9 mouse cellular contexts compared by ENCODE assay signal in the genomic region with DNA sequence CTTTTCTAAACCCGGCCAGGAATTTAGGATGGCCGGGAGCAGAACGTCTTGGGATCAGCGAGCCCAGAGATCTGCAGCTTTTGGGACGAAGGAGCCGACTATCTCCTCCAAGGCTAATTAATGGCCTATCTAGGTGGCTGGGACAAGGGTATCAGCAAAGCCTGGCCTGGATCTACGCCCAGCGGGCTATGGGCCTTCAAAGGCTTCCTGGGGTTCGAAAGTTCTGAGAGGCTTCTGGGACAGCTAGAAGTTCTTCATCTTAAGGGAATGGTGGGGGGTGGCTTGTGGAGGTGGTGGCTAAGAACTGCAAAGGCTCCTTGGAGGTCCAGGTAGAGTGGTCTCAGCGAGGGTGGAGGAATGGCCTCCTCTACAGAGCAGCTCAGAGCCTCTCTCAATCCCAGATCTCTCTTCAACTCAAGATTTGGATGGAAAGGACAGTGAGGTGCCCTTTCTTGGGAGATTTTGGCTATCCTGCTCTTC. TPM values are rescaled to one million over a fixed set of nuclear protein-coding genes. Genes with fewer than 3 reads are reported as not detected.
DNase-seq lines count a peak whose midpoint lies in the region; ATAC-seq and TF ChIP-seq lines count a peak whose summit lies in the region.
"Had no signal": no experiment of that assay in that cellular context is flagged by ENCODE, and none has a peak within 500 bp of the region (broad histone marks: within the 10 kb centered on the region; RNA-seq: fewer than 3 reads in every experiment).

No protein-coding gene starts in this region.

- no peak for DNase-seq in spleen, adult 2 months (ENCODE audit: low read depth in 1 of 2, low spot score in 2 of 2)
- DNase-seq in spleen, adult 12 weeks (ENCODE audit: low spot score): no peak
- DNase-seq in embryonic facial prominence, embryonic 14.5 days (ENCODE audit: low spot score): peak; percentile 76
- peak; percentile 76 to 85 for DNase-seq in kidney, postnatal 4 days
- DNase-seq in right cerebral cortex, postnatal 14 days: no peak

- H3K27me3 ChIP-seq in spleen, adult 2 months (ENCODE audit: control insufficient read depth, insufficient read depth, low read length): peaks cover 37% of the 10 kb centered on the region
- no peaks in the 10 kb centered on the region for H3K27me3 ChIP-seq in embryonic facial prominence, embryonic 14.5 days (replicated peaks; ENCODE audit: control insufficient read depth, insufficient read depth, low read length)
- H3K27me3 ChIP-seq in heart, embryonic 16.5 days (ENCODE audit: control insufficient read depth, insufficient read depth, low read length): peaks cover 12% of the 10 kb centered on the region; the same call in 1 of the 2 replicates
- H3K27me3 ChIP-seq in midbrain, embryonic 15.5 days (replicated peaks): peaks cover 4% of the 10 kb centered on the region

- H3K4me1 ChIP-seq in spleen, adult 2 months (ENCODE audit: control insufficient read depth, insufficient read depth, insufficient read length): no peaks in the 10 kb centered on the region; the same call in 1 of the 2 replicates
- H3K4me1 ChIP-seq in embryonic facial prominence, embryonic 14.5 days (ENCODE audit: control insufficient read depth, insufficient read depth, low read length): peaks cover 16% of the 10 kb centered on the region
- peaks cover 18% of the 10 kb centered on the region for H3K4me1 ChIP-seq in heart, embryonic 16.5 days (ENCODE audit: control insufficient read depth, insufficient read depth, low read length)
- H3K4me1 ChIP-seq in midbrain, embryonic 15.5 days: peaks cover 43% of the 10 kb centered on the region

- peak overlapping the region; percentile 69 for H3K9ac ChIP-seq in embryonic facial prominence, embryonic 14.5 days (ENCODE audit: low read depth, low read length)
- H3K9ac ChIP-seq in heart, embryonic 16.5 days (ENCODE audit: low read length): peak overlapping the region; percentile 81
- peak overlapping the region; percentile 73 for H3K9ac ChIP-seq in midbrain, embryonic 15.5 days

- no peaks in the 10 kb centered on the region for H3K9me3 ChIP-seq in embryonic facial prominence, embryonic 14.5 days (ENCODE audit: control insufficient read depth, low read length)
- no peaks in the 10 kb centered on the region for H3K9me3 ChIP-seq in heart, embryonic 16.5 days (replicated peaks; ENCODE audit: control insufficient read depth, low read length)
- no peaks in the 10 kb centered on the region for H3K9me3 ChIP-seq in midbrain, embryonic 15.5 days
- H3K9me3 ChIP-seq: megakaryocyte, embryonic 14.5 days had no signal

- H3K27ac ChIP-seq in spleen, adult 2 months (ENCODE audit: insufficient read depth, low read length): peak overlapping the region; percentile 25; the same call in 1 of the 2 replicates
- H3K27ac ChIP-seq in embryonic facial prominence, embryonic 14.5 days (replicated peaks; ENCODE audit: low read depth, low read length): peak overlapping the region; percentile 98
- peak overlapping the region; percentile 93 for H3K27ac ChIP-seq in heart, embryonic 16.5 days (ENCODE audit: low read length)
- H3K27ac ChIP-seq in midbrain, embryonic 15.5 days: peak overlapping the region; percentile 80

- 36% methylated on average over 10 of the region's 10 CpGs for WGBS in spleen, adult 2 months
- WGBS in embryonic facial prominence, embryonic 14.5 days: under 1% methylated on average over 10 of the region's 10 CpGs
- 11% methylated on average over 10 of the region's 10 CpGs for WGBS in heart, embryonic 16.5 days
- 4% methylated on average over 10 of the region's 10 CpGs for WGBS in midbrain, embryonic 15.5 days

- ATAC-seq in embryonic facial prominence, embryonic 14.5 days (ENCODE audit: low read depth): no peak
- no peak for ATAC-seq in heart, embryonic 16.5 days (replicated peaks; ENCODE audit: extremely low read depth, insufficient read depth, low FRiP score)
- peak; percentile 10; the same call in 1 of the 2 replicates for ATAC-seq in midbrain, embryonic 15.5 days (replicated peaks)
- no peak for ATAC-seq in activated CD4-positive, CD25-positive, alpha-beta regulatory T cell, adult 4 months

- no peak for TF ChIP-seq POLR2A in spleen, adult 2 months (IDR thresholded peaks at IDR 0.05; ENCODE audit: low read depth, low read length)

- H3K4me3 ChIP-seq in spleen, adult 2 months (ENCODE audit: extremely low read depth, insufficient read depth, insufficient read length): no peak overlapping the region
- H3K4me3 ChIP-seq in embryonic facial prominence, embryonic 14.5 days (ENCODE audit: low read depth, low read length): peak overlapping the region; percentile 60
- H3K4me3 ChIP-seq in heart, embryonic 16.5 days (ENCODE audit: low read length): peak overlapping the region; percentile 70
- peak overlapping the region; percentile 64 for H3K4me3 ChIP-seq in midbrain, embryonic 15.5 days

- H3K36me3 ChIP-seq in spleen, adult 2 months (ENCODE audit: control insufficient read depth, insufficient read depth, low read length): no peaks in the 10 kb centered on the region
- H3K36me3 ChIP-seq in embryonic facial prominence, embryonic 14.5 days (ENCODE audit: control insufficient read depth, insufficient read depth, low read length): peaks cover 29% of the 10 kb centered on the region
- no peaks in the 10 kb centered on the region for H3K36me3 ChIP-seq in heart, embryonic 16.5 days (ENCODE audit: control insufficient read depth, insufficient read depth)
- no peaks in the 10 kb centered on the region for H3K36me3 ChIP-seq in midbrain, embryonic 15.5 days (replicated peaks)

- H3K4me2 ChIP-seq in embryonic facial prominence, embryonic 14.5 days (ENCODE audit: low read depth, low read length): peak overlapping the region; percentile 88
- H3K4me2 ChIP-seq in heart, embryonic 16.5 days (ENCODE audit: low read depth, low read length): peak overlapping the region; percentile 91
- H3K4me2 ChIP-seq in midbrain, embryonic 15.5 days: peak overlapping the region; percentile 95

- no peak for TF ChIP-seq CTCF in spleen, adult 2 months (IDR thresholded peaks at IDR 0.05; ENCODE audit: extremely low read depth, insufficient read depth, insufficient read length, insufficient replicate concordance)

RNA-seq across cellular contexts. Expression of a gene that starts 1.1 kb away (rescaled TPM):
- polyA plus RNA-seq in spleen, adult 2 months (2012; rRNA removed): 4.6 and 5.0 TPM in 2 replicates
- polyA plus RNA-seq in embryonic facial prominence, embryonic 14.5 days (2014; fragmentation: Nextera tagmentation; extraction: Ambion mirVana): 56.5 and 74.7 TPM in 2 replicates
- 9.7 and 14.4 TPM in 2 replicates for polyA plus RNA-seq in heart, embryonic 16.5 days (2015; fragmentation: Nextera tagmentation; extraction: Ambion mirVana)
- polyA plus RNA-seq in midbrain, embryonic 15.5 days (2015; fragmentation: Nextera tagmentation; extraction: Ambion mirVana): 8.4 and 10.8 TPM in 2 replicates
- polyA plus RNA-seq in activated CD4-positive, CD25-positive, alpha-beta regulatory T cell, adult 4 months (2017; shearing (Covaris generic)): not detected

RNA-seq across cellular contexts. Expression of a gene that starts 29.8 kb away (rescaled TPM):
- 2.5 and 3.0 TPM in 2 replicates for polyA plus RNA-seq in spleen, adult 2 months (2012; rRNA removed)
- polyA plus RNA-seq in embryonic facial prominence, embryonic 14.5 days (2014; fragmentation: Nextera tagmentation; extraction: Ambion mirVana): 15.6 and 19.5 TPM in 2 replicates
- 11.1 and 13.7 TPM in 2 replicates for polyA plus RNA-seq in heart, embryonic 16.5 days (2015; fragmentation: Nextera tagmentation; extraction: Ambion mirVana)
- 12.4 and 13.6 TPM in 2 replicates for polyA plus RNA-seq in midbrain, embryonic 15.5 days (2015; fragmentation: Nextera tagmentation; extraction: Ambion mirVana)
- polyA plus RNA-seq in activated CD4-positive, CD25-positive, alpha-beta regulatory T cell, adult 4 months (2017; shearing (Covaris generic)): under 1 TPM in 1 of 2 experiments, not detected in 1; 0.08 TPM

RNA-seq across cellular contexts. Expression of a gene that starts 35.4 kb away (rescaled TPM):
- polyA plus RNA-seq in spleen, adult 2 months (2012; rRNA removed): 38.8 and 48.4 TPM in 2 replicates
- 32.0 and 35.3 TPM in 2 replicates for polyA plus RNA-seq in embryonic facial prominence, embryonic 14.5 days (2014; fragmentation: Nextera tagmentation; extraction: Ambion mirVana)
- polyA plus RNA-seq in heart, embryonic 16.5 days (2015; fragmentation: Nextera tagmentation; extraction: Ambion mirVana): 17.8 and 20.8 TPM in 2 replicates
- 2.3 and 2.7 TPM in 2 replicates for polyA plus RNA-seq in midbrain, embryonic 15.5 days (2015; fragmentation: Nextera tagmentation; extraction: Ambion mirVana)
- 10 to 100 TPM; 94.3 to 99.3 TPM for polyA plus RNA-seq in activated CD4-positive, CD25-positive, alpha-beta regulatory T cell, adult 4 months (2017; shearing (Covaris generic))

RNA-seq across cellular contexts. Expression of a gene that starts 40.1 kb away (rescaled TPM):
- 16.3 and 17.3 TPM in 2 replicates for polyA plus RNA-seq in spleen, adult 2 months (2012; rRNA removed)
- 13.4 and 16.2 TPM in 2 replicates for polyA plus RNA-seq in embryonic facial prominence, embryonic 14.5 days (2014; fragmentation: Nextera tagmentation; extraction: Ambion mirVana)
- polyA plus RNA-seq in heart, embryonic 16.5 days (2015; fragmentation: Nextera tagmentation; extraction: Ambion mirVana): 15.3 and 17.5 TPM in 2 replicates
- 5.7 and 6.2 TPM in 2 replicates for polyA plus RNA-seq in midbrain, embryonic 15.5 days (2015; fragmentation: Nextera tagmentation; extraction: Ambion mirVana)
- under 1 TPM in 1 of 2 experiments, not detected in 1; 0.08 TPM for polyA plus RNA-seq in activated CD4-positive, CD25-positive, alpha-beta regulatory T cell, adult 4 months (2017; shearing (Covaris generic))

RNA-seq across cellular contexts. Expression of a gene that starts 58.3 kb away (rescaled TPM):
- 4.2 and 6.6 TPM in 2 replicates for polyA plus RNA-seq in spleen, adult 2 months (2012; rRNA removed)
- polyA plus RNA-seq in embryonic facial prominence, embryonic 14.5 days (2014; fragmentation: Nextera tagmentation; extraction: Ambion mirVana): 0.24 and 0.56 TPM in 2 replicates
- 0.59 and 0.66 TPM in 2 replicates for polyA plus RNA-seq in heart, embryonic 16.5 days (2015; fragmentation: Nextera tagmentation; extraction: Ambion mirVana)
- polyA plus RNA-seq in midbrain, embryonic 15.5 days (2015; fragmentation: Nextera tagmentation; extraction: Ambion mirVana): 0.41 and 0.59 TPM in 2 replicates
- 1 to 10 TPM; 2.5 to 5.6 TPM for polyA plus RNA-seq in activated CD4-positive, CD25-positive, alpha-beta regulatory T cell, adult 4 months (2017; shearing (Covaris generic))

Comparison
In these comparisons a context has a peak if more than half of its experiments do, and no peak if none do; other contexts are left out.
1. DNase-seq: peak in embryonic facial prominence, embryonic 14.5 days (single experiment) and kidney, postnatal 4 days (2 of 2); none in spleen, adult 2 months (0 of 2), spleen, adult 12 weeks (single experiment) and right cerebral cortex, postnatal 14 days (single experiment).
2. H3K27ac ChIP-seq: peak in every context shown above with its lines; median percentile 98 in embryonic facial prominence, embryonic 14.5 days; 93 in heart, embryonic 16.5 days; 80 in midbrain, embryonic 15.5 days; 25 in spleen, adult 2 months.
3. Peak in every context shown above with its lines, with median percentiles within 50 percentile points of each other: H3K4me2 ChIP-seq and H3K9ac ChIP-seq.